Mouse (Mus musculus): Measurements from ENCODE around the gene Fbxo44.

The Fbxo44 gene

GRCm38 (mm10) chr4:148165551-148165950 lies 5.3 kb upstream of the Fbxo44 start:
- no peak for DNase-seq (ENCODE audit: low read depth, low spot score)

DNA sequence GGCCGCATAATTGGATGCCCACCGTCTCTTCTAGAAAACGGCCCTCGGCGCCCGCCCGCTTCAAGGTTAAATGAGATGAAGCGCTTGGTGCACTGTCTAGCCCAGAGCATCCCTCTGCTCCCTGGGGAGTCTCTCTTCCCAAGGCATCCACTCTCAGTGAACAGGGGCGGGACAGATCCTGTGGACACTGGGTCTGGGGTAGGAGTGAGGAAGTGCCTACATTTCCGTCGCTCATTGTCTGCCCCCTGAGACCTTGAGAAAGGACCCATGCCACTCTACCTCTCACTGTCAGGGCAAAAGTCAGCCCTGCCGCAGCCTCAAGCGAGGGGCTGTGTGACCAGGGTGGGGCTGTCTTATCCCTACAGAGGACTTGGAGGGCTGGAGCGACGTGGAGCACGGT lies 4.2 kb upstream of the Fbxo44 start:
- DNase-seq (ENCODE audit: low read depth, low spot score), result no peak

GRCm38 (mm10) chr4:148164002-148164439 lies 3.7 kb upstream of the Fbxo44 start:
- DNase-seq (ENCODE audit: low read depth, low spot score), result no peak

DNA sequence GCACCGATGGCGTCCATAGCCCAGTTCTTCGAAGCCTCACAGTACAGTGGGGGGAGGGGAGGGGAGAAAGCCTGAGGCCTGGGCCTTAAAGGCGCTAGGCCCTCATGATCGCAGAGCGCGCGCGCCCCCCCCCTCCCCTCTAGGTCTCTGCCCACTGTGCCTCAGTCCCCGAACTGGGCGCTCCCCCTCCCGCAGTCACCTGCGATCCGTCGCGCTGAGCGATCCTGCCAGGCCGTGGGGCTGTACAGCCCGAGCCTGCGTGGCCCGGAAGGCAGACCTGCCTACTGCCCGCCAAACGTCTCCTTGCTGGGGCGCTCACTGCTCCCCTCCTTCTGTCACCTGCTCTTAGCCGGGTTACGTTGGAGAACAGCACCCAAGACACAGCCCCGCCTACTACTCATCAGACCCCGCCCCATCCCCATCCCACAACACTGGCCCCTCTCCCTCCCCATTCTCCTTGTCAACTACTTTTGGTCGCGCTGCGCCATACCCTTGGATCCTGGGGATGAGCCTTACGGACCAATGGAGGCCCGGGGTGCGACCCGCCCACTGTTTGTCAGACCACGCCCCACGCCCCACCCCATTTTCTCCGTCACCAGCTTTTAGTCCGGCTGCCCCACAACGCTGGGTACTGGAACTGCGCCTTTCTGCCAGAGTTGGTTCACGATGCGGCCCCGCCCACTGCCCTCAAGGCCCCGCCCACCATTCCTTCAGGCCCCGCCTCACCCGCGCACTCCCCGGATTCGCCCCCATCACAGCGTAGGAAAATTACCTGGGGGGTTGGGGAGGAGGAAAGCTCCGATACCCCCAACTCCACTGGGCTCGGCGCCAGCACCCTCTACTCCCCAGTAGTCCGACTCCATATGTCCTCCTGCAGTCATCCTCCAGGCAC lies 492 bp downstream of the Fbxo44 start:
- peak; percentile 97 for DNase-seq (ENCODE audit: low read depth, low spot score)

GRCm38 (mm10) chr4:148158436-148159348 lies 1.6 kb downstream of the Fbxo44 start:
- DNase-seq (ENCODE audit: low read depth, low spot score), result no peak

GRCm38 (mm10) chr4:148154982-148155381 lies 5.3 kb downstream of the Fbxo44 start:
- no peak for DNase-seq (ENCODE audit: low read depth, low spot score)

DNA sequence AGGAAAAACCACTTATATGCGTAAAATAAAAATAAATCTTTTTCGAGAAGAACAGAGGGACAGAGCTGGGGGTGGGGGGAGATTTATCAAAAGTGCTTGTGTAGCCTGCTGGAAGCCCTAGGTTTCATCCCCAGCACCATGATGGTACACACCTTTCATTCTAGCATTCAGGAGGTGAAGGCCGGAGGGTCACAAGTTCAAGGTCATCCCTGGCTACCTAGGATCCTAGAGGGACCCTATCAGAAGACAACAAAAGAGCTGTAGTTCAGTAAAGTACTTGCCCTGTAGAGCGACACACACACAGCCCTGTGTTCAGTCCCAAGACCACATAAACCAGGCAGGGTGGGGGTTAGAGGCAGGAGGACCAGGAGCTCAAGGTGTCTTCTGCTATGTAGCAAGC lies 6.3 kb downstream of the Fbxo44 start:
- DNase-seq (ENCODE audit: low read depth, low spot score), result no peak

GRCm38 (mm10) chr4:148152547-148152946 lies 7.7 kb downstream of the Fbxo44 start:
- DNase-seq (ENCODE audit: low read depth, low spot score), result no peak

GRCm38 (mm10) chr4:148151267-148152168 lies 8.8 kb downstream of the Fbxo44 start, which contains the start of gene Fbxo6:
Fbxo6 (minus strand) TSS chr4:148152140.
- no peak for DNase-seq (ENCODE audit: low read depth, low spot score)

GRCm38 (mm10) chr4:148150953-148151266 lies 9.4 kb downstream of the Fbxo44 start:
- no peak for DNase-seq (ENCODE audit: low read depth, low spot score)

- no peak for DNase-seq (ENCODE audit: low read depth, low spot score)
Observed at GRCm38 (mm10) chr4:148150242-148150641, 10.0 kb downstream of the Fbxo44 start.

- DNase-seq (ENCODE audit: low read depth, low spot score), result no peak
Observed at GRCm38 (mm10) chr4:148149540-148149939, 10.7 kb downstream of the Fbxo44 start.

GRCm38 (mm10) chr4:148147714-148148113 lies 12.6 kb downstream of the Fbxo44 start:
- no peak for DNase-seq (ENCODE audit: low read depth, low spot score)

DNA sequence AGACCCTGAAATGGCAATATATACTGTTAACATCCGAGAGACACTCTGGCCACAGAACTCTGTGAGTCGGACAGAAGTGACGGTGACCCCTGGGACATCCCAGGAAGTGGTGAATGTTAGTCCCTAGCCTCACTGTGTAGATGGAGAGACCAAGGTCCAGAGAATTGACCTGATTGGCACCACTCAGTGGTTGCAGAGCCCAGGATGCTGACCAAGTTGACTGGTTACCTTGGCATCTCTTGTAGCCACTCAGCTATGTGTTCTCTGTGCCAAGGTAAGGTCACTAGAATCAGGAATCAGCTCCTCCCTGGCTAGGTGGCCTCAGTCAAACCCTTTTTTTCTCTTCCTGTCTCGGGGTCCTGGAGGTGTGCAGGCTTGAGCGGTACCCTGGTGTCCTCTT lies 16.6 kb downstream of the Fbxo44 start:
- no peak for DNase-seq (ENCODE audit: low read depth, low spot score)

DNA sequence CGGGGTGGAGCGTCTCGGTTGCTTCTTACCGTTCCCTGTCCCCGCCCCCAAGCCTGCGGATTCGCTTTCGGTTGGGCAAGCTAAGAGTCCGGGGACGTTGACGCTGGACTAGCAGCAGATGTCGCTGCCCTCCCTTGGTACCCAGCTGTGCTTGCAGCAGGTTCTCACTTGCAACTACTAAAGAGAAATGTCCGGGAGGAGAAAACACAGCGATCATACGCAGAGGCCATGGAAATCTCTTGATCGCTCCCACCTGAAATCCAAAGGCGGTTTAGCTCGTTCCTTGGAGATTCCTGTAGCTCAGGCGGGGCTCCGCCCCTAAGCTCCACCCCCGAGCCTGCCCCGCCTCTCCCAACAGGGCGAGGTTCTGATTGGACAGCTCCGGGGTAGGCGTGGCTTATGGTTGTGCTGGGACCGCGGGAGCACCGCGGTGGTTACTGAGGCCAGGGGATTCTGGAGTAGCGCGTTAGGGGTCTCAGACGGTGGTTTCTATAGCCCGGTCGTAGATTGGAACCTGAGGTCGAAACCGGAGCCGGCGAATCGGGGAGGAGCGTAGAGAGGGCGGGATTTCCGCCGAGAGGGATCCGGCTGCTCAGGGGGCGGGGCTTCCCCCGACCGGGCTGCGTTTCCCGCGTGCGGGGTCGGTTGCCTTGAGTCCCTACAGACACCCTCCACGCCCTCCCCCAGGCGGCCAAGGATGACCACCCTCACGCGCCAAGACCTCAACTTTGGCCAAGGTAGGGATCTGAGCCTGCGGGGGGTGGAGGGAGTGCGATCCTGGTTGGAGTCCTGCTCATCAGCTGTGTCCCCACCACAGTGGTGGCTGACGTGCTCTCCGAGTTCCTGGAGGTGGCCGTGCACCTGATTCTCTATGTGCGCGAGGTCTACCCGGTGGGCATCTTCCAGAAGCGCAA lies 19.9 kb downstream of the Fbxo44 start:
- peak; percentile 86 for DNase-seq (ENCODE audit: low read depth, low spot score)

DNA sequence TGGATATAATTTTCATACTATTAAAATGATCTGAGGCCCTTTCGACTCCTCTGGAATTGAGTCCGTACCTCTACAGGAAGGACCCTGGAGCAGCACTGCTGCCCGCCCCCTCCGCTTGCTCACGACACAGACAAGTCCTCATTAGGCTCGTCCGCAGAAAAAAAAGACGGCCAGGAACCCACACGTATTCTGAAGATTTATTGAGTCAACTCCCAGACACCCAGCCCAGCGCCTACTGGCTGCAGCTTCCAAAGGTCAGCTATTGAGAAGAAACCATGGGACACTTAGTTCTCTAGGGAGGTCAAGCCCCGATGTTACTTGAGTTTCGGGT lies 20.6 kb downstream of the Fbxo44 start:
- DNase-seq (ENCODE audit: low read depth, low spot score), result no peak

DNA sequence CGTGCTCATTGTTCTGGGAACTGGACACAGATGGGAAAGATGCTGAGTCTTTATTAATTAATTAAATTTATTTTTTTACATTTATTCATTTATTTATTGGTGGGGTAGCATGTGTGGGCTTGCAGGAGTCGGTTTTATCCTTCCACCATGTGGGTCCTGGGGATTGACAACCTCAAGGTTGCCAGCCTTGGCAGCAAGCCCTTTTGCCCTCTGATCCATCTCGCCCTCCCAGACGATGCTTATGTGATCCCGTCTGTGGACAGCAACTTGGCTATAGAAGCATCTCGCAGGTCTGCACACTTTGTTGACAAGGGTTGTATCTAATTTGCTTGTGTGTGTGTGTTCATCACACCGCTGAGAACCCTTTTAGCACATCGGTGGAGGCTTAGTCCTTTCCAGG lies 22.8 kb downstream of the Fbxo44 start:
- DNase-seq (ENCODE audit: low read depth, low spot score), result no peak

DNA sequence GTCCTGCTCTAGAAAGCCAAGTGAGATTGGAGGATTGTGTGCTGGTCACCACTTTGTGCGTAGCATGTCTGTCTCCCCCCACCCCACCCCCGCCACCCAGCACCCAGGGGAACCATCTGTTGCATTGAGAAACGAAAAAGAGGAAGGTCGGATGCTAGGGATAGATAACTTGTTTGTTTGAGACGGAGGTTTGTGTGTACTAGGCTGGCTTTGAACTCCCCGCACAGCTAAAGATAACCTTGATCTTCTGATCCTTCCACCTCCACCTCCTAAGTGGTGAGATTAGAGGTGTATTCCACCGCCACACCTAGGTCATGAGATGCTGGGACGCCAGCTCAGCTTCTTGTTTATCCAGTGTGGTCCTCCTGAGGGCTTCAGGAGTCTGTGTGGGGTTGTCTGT lies 25.3 kb downstream of the Fbxo44 start:
- no peak for DNase-seq (ENCODE audit: low read depth, low spot score)

GRCm38 (mm10) chr4:148131497-148132081 lies 28.7 kb downstream of the Fbxo44 start:
- DNase-seq (ENCODE audit: low read depth, low spot score), result no peak
